Mouse (Mus musculus) kidney, adult 8-10 months (tissue): ENCODE results near the gene Fam83g.

Experiments used
- DNase-seq, 2 experiments: peaks; one replicate each; pipeline ENCODE4 v3.0.0; 2022

Fam83g gene

GRCm38 (mm10) chr11:61675332-61675731, 8.6 kb upstream of the Fam83g start:
- no peak for DNase-seq

GRCm38 (mm10) chr11:61676216-61676854, 7.6 kb upstream of the Fam83g start:
- no peak for DNase-seq

- no peak for DNase-seq
Measured at GRCm38 (mm10) chr11:61677709-61678108, 6.2 kb upstream of the Fam83g start.

- no peak for DNase-seq
Measured at GRCm38 (mm10) chr11:61679091-61679866, 4.6 kb upstream of the Fam83g start.

GRCm38 (mm10) chr11:61685119-61685725, 1.3 kb downstream of the Fam83g start:
- DNase-seq: no peak

- DNase-seq: no peak
Measured at GRCm38 (mm10) chr11:61686141-61686540, 2.2 kb downstream of the Fam83g start.

- no peak for DNase-seq
Measured at GRCm38 (mm10) chr11:61686906-61687453, 3.1 kb downstream of the Fam83g start.

GRCm38 (mm10) chr11:61687595-61687994, 3.7 kb downstream of the Fam83g start:
- DNase-seq: no peak

GRCm38 (mm10) chr11:61692996-61693395, 9.1 kb downstream of the Fam83g start:
- DNase-seq: no peak

- DNase-seq: no peak
Measured at GRCm38 (mm10) chr11:61698852-61699251, 15.0 kb downstream of the Fam83g start.

- DNase-seq: no peak
Measured at GRCm38 (mm10) chr11:61699460-61699859, 15.6 kb downstream of the Fam83g start.

GRCm38 (mm10) chr11:61699933-61700332, 16.0 kb downstream of the Fam83g start:
- DNase-seq: peak; percentile 93 to 94

GRCm38 (mm10) chr11:61701696-61702095, 17.8 kb downstream of the Fam83g start:
- DNase-seq: peak; percentile 82 to 87

GRCm38 (mm10) chr11:61702494-61702893, 18.6 kb downstream of the Fam83g start:
- no peak for DNase-seq

- no peak for DNase-seq
Measured at GRCm38 (mm10) chr11:61705581-61705980, 21.7 kb downstream of the Fam83g start.

GRCm38 (mm10) chr11:61706232-61706631, 22.3 kb downstream of the Fam83g start:
- DNase-seq: no peak

GRCm38 (mm10) chr11:61708928-61709327, 25.0 kb downstream of the Fam83g start:
- DNase-seq: peak in 1 of 2 experiments; percentile 59

GRCm38 (mm10) chr11:61713157-61713855, 29.4 kb downstream of the Fam83g start:
- no peak for DNase-seq

GRCm38 (mm10) chr11:61714346-61715117, 30.6 kb downstream of the Fam83g start:
- peak; percentile 71 to 73 for DNase-seq

- no peak for DNase-seq
Measured at GRCm38 (mm10) chr11:61715130-61715529, 31.2 kb downstream of the Fam83g start.

- peak in 1 of 2 experiments; percentile 54 for DNase-seq
Measured at GRCm38 (mm10) chr11:61717990-61718389, 34.1 kb downstream of the Fam83g start.

GRCm38 (mm10) chr11:61719387-61719786, 35.5 kb downstream of the Fam83g start:
- no peak for DNase-seq
